Mouse (Mus musculus) embryonic facial prominence, embryonic 11.5 days (tissue): Measurements from ENCODE around the gene Slc7a6. TPM values are rescaled to one million over a fixed set of nuclear protein-coding genes. Genes with fewer than 3 reads are reported as not detected.

Experiments used
- ATAC-seq: fragments of 200-750 bp; cut with Nextera tagmentation; replicated peaks from 2 replicates; pipeline ENCODE4 v1.8.0; 2017; ENCODE audit warnings: low read depth; ENCODE audit not compliant: insufficient number of reproducible peaks, low FRiP score, low TSS enrichment
- DNase-seq: peaks from one replicate; pipeline ENCODE4 v3.0.0-alpha.2; 2015; ENCODE audit warnings: low spot score
- H3K27ac ChIP-seq: fragments of 300-500 bp; sonication (generic); replicated peaks from 2 replicates; pipeline ENCODE4 v1.5.1; 2014; ENCODE audit warnings: mild to moderate bottlenecking, low read depth, low read length, control low read depth
- H3K27me3 ChIP-seq: fragments of 300-500 bp; sonication (generic); 2 replicates; pipeline ENCODE4 v1.6.1; 2014; ENCODE audit warnings: mild to moderate bottlenecking, low read length, moderate library complexity, mixed read lengths; ENCODE audit not compliant: control insufficient read depth, insufficient read depth
- H3K36me3 ChIP-seq: fragments of 300-500 bp; sonication (generic); replicated peaks from 2 replicates; pipeline ENCODE4 v1.6.1; 2014; ENCODE audit warnings: low read depth, mild to moderate bottlenecking, low read length, moderate library complexity, mixed read lengths; ENCODE audit not compliant: control insufficient read depth, insufficient read depth
- H3K4me1 ChIP-seq: fragments of 300-500 bp; sonication (generic); 2 replicates; pipeline ENCODE4 v1.6.1; 2014; ENCODE audit warnings: low read length, mixed read lengths; ENCODE audit not compliant: control insufficient read depth, insufficient read depth
- H3K4me2 ChIP-seq: fragments of 300-500 bp; sonication (generic); 2 replicates; pipeline ENCODE4 v1.6.1; 2014; ENCODE audit warnings: low read depth, mild to moderate bottlenecking, control low read depth, low read length, moderate library complexity
- H3K4me3 ChIP-seq: fragments of 300-500 bp; sonication (generic); 2 replicates; pipeline ENCODE4 v1.5.1; 2014; ENCODE audit warnings: low read depth, low read length, control low read depth
- H3K9ac ChIP-seq: fragments of 300-500 bp; sonication (generic); replicated peaks from 2 replicates; pipeline ENCODE4 v1.6.1; 2014; ENCODE audit warnings: mild to moderate bottlenecking, control low read depth, low read length
- H3K9me3 ChIP-seq: fragments of 300-500 bp; sonication (generic); replicated peaks from 2 replicates; pipeline ENCODE4 v1.6.1; 2016; ENCODE audit warnings: mild to moderate bottlenecking, low read length, inconsistent platforms, mixed read lengths; ENCODE audit not compliant: control insufficient read depth
- WGBS: fragments of 180-500 bp; shearing (Covaris S2); extraction: QIAGEN DNeasy Blood & Tissue Kit; methylation state at CpG from one replicate; pipeline ENCODE4 v1.1.7; 2014; 5-methylcytosine and 5-hydroxymethylcytosine counted together
- polyA plus RNA-seq: library from polyadenylated mRNA; unstranded; fragments of >200 nt; fragmentation: Nextera tagmentation; extraction: Ambion mirVana; gene quantifications from 2 replicates; pipeline ENCODE4 v1.2.1, GENCODE M21; 2014

Gene Slc7a6
- polyA plus RNA-seq, 1 experiment from 2014 or later, result 82.4 TPM

- Histone ChIP-seq H3K9me3 (no peaks in the 10 kb centered on the region), H3K27ac (no peak overlapping the region), H3K27me3 (no peaks in the 10 kb centered on the region), H3K4me1 (no peaks in the 10 kb centered on the region), H3K36me3 (no peaks in the 10 kb centered on the region), H3K4me3 (no peak overlapping the region), H3K4me2 (no peak overlapping the region), H3K9ac (no peak overlapping the region)
- 91% methylated on average over 4 of the region's 4 CpGs for WGBS
- DNase-seq, result no peak
- ATAC-seq, result no peak
Measured at GRCm38 (mm10) chr8:106146014-106146413, 22.6 kb upstream of the Slc7a6 start.

- Histone ChIP-seq H3K27ac (no peak overlapping the region), H3K36me3 (no peaks in the 10 kb centered on the region), H3K4me2 (no peak overlapping the region), H3K4me3 (no peak overlapping the region), H3K9me3 (no peaks in the 10 kb centered on the region), H3K27me3 (no peaks in the 10 kb centered on the region), H3K9ac (no peak overlapping the region), H3K4me1 (no peaks in the 10 kb centered on the region)
- DNase-seq (no peak), ATAC-seq (no peak)
- 82% methylated on average over 6 of the region's 6 CpGs for whole genome bisulfite sequencing
Measured at GRCm38 (mm10) chr8:106147868-106148565, 20.6 kb upstream of the Slc7a6 start.

- H3K4me2 ChIP-seq, result no peak overlapping the region
- H3K9ac ChIP-seq, result no peak overlapping the region; the same call in 1 of the 2 replicates
Measured at GRCm38 (mm10) chr8:106149025-106149424, 19.6 kb upstream of the Slc7a6 start.

GRCm38 (mm10) chr8:106149801-106150652 is 18.6 kb upstream of the Slc7a6 start, which contains the start of gene Pla2g15:
Gene Pla2g15 (plus strand): TSS chr8:106150399.
- Histone ChIP-seq H3K4me1 (no peaks in the 10 kb centered on the region), H3K27ac (no peak within 1 kb of the TSS), H3K4me3 (peak within 1 kb of the TSS; percentile 64), H3K36me3 (no peaks in the 10 kb centered on the region), H3K9me3 (no peaks in the 10 kb centered on the region), H3K9ac (peak within 1 kb of the TSS; percentile 69), H3K4me2 (peak within 1 kb of the TSS; percentile 67), H3K27me3 (no peaks in the 10 kb centered on the region)
- DNase-seq, result peak; percentile 95
- peak; percentile 94 for ATAC-seq
- WGBS, result 4% methylated on average over 38 of the region's 38 CpGs

More at GRCm38 (mm10) chr8:106149025-106149424, 19.6 kb upstream of the Slc7a6 start:
- Histone ChIP-seq H3K9me3 (no peaks in the 10 kb centered on the region), H3K36me3 (no peaks in the 10 kb centered on the region), H3K27me3 (no peaks in the 10 kb centered on the region), H3K27ac (no peak overlapping the region), H3K4me1 (no peaks in the 10 kb centered on the region), H3K4me3 (no peak overlapping the region)
- no peak for DNase-seq
- ATAC-seq, result no peak
- 93% methylated on average over 6 of the region's 6 CpGs for WGBS

- no peak overlapping the region for H3K27ac ChIP-seq
- no peak for ATAC-seq
- WGBS, result 18% methylated on average over 8 of the region's 8 CpGs
Measured at GRCm38 (mm10) chr8:106150653-106151000, 18.0 kb upstream of the Slc7a6 start.

GRCm38 (mm10) chr8:106151041-106151440 is 17.6 kb upstream of the Slc7a6 start:
- no peak for DNase-seq
- WGBS, result 79% methylated on average over 9 of the region's 9 CpGs
- ATAC-seq, result no peak

More at GRCm38 (mm10) chr8:106150653-106151000, 18.0 kb upstream of the Slc7a6 start:
- Histone ChIP-seq H3K9me3 (no peaks in the 10 kb centered on the region), H3K9ac (peak overlapping the region; percentile 69), H3K36me3 (no peaks in the 10 kb centered on the region), H3K4me1 (no peaks in the 10 kb centered on the region), H3K27me3 (no peaks in the 10 kb centered on the region), H3K4me2 (peak overlapping the region; percentile 67), H3K4me3 (peak overlapping the region; percentile 64)
- no peak for DNase-seq

GRCm38 (mm10) chr8:106152876-106153275 is 15.8 kb upstream of the Slc7a6 start:
- no peak overlapping the region for H3K27ac ChIP-seq
- no peak for ATAC-seq
- no peak overlapping the region for H3K4me2 ChIP-seq
- no peaks in the 10 kb centered on the region for H3K27me3 ChIP-seq
- no peak overlapping the region for H3K9ac ChIP-seq
- H3K36me3 ChIP-seq, result no peaks in the 10 kb centered on the region
- H3K4me3 ChIP-seq, result no peak overlapping the region
- H3K9me3 ChIP-seq, result no peaks in the 10 kb centered on the region
- WGBS, result 76% methylated on average over 4 of the region's 4 CpGs
- no peaks in the 10 kb centered on the region for H3K4me1 ChIP-seq
- no peak for DNase-seq

More at GRCm38 (mm10) chr8:106151041-106151440, 17.6 kb upstream of the Slc7a6 start:
- H3K27me3 ChIP-seq, result no peaks in the 10 kb centered on the region
- H3K4me2 ChIP-seq, result peak overlapping the region; percentile 67; the same call in 1 of the 2 replicates
- H3K36me3 ChIP-seq, result no peaks in the 10 kb centered on the region
- no peak overlapping the region for H3K27ac ChIP-seq
- H3K9me3 ChIP-seq, result no peaks in the 10 kb centered on the region
- H3K9ac ChIP-seq, result no peak overlapping the region
- H3K4me1 ChIP-seq, result no peaks in the 10 kb centered on the region
- H3K4me3 ChIP-seq, result peak overlapping the region; percentile 64

GRCm38 (mm10) chr8:106157419-106157818 is 11.2 kb upstream of the Slc7a6 start:
- ATAC-seq, result no peak
- WGBS, result 97% methylated on average over 1 of the region's 1 CpGs
- no peaks in the 10 kb centered on the region for H3K36me3 ChIP-seq

More at GRCm38 (mm10) chr8:106157419-106157818, 11.2 kb upstream of the Slc7a6 start:
- H3K4me3 ChIP-seq, result no peak overlapping the region
- no peak overlapping the region for H3K9ac ChIP-seq
- no peak overlapping the region for H3K4me2 ChIP-seq
- no peak overlapping the region for H3K27ac ChIP-seq
- H3K4me1 ChIP-seq, result no peaks in the 10 kb centered on the region
- H3K9me3 ChIP-seq, result no peaks in the 10 kb centered on the region
- H3K27me3 ChIP-seq, result no peaks in the 10 kb centered on the region
- DNase-seq, result no peak
